Mouse (Mus musculus): ENCODE data around the gene Smad6. TPM values are rescaled to one million over a fixed set of nuclear protein-coding genes. Genes with fewer than 3 reads are reported as not detected.

Smad6 gene
- total and polyA plus RNA-seq, 2 experiments from 2014 or later: 1.7 to 11.9 TPM

GRCm38 (mm10) chr9:64011356-64011755, 10.5 kb downstream of the Smad6 start:
- no peak overlapping the region for H3K27ac ChIP-seq
- H3K36me3 ChIP-seq (ENCODE audit: insufficient read depth, low read length): no peaks in the 10 kb centered on the region
- no peak for ATAC-seq
- no peak overlapping the region for H3K4me2 ChIP-seq (ENCODE audit: low read depth, low read length)
- no peaks in the 10 kb centered on the region for H3K27me3 ChIP-seq (ENCODE audit: insufficient read depth, low read length)
- no peak overlapping the region for H3K4me3 ChIP-seq (ENCODE audit: low read length)
- H3K9me3 ChIP-seq (ENCODE audit: low read length): 0 out of 2 replicates have a peak, but pooled peaks cover 3% of the 10 kb centered on the region
- TF ChIP-seq CTCF (IDR thresholded peaks at IDR 0.05; ENCODE audit: low read depth): 0 out of 2 replicates have a peak, but pooled peaks have one; percentile 19
- no peak for DNase-seq (ENCODE audit: low spot score)
- H3K9ac ChIP-seq (replicated peaks; ENCODE audit: low read length): no peak overlapping the region
- H3K4me1 ChIP-seq (ENCODE audit: insufficient read depth, low read length): no peaks in the 10 kb centered on the region
- WGBS: 96% methylated on average over 1 of the region's 1 CpGs

- TF ChIP-seq CTCF (IDR thresholded peaks at IDR 0.05; ENCODE audit: low read depth): no peak
- no peak overlapping the region for H3K27ac ChIP-seq
- H3K4me2 ChIP-seq (ENCODE audit: low read depth, low read length): no peak overlapping the region
- no peaks in the 10 kb centered on the region for H3K9me3 ChIP-seq (ENCODE audit: low read length)
- no peaks in the 10 kb centered on the region for H3K27me3 ChIP-seq (ENCODE audit: insufficient read depth, low read length)
- H3K4me3 ChIP-seq (ENCODE audit: low read length): no peak overlapping the region
- H3K9ac ChIP-seq (replicated peaks; ENCODE audit: low read length): no peak overlapping the region
- H3K36me3 ChIP-seq (ENCODE audit: insufficient read depth, low read length): no peaks in the 10 kb centered on the region
- H3K4me1 ChIP-seq (ENCODE audit: insufficient read depth, low read length): no peaks in the 10 kb centered on the region
- 76% methylated on average over 7 of the region's 7 CpGs for WGBS
- DNase-seq (ENCODE audit: low spot score) (no peak), ATAC-seq (no peak)
Measured at GRCm38 (mm10) chr9:64002981-64003380, 18.9 kb downstream of the Smad6 start.

GRCm38 (mm10) chr9:64001081-64001480, 20.8 kb downstream of the Smad6 start:
- peak; percentile 15; the same call in 1 of the 2 replicates for ATAC-seq
- H3K27ac ChIP-seq: no peak overlapping the region
- H3K4me1 ChIP-seq (ENCODE audit: insufficient read depth, low read length): no peaks in the 10 kb centered on the region
- no peak overlapping the region for H3K9ac ChIP-seq (replicated peaks; ENCODE audit: low read length)
- no peak overlapping the region for H3K4me2 ChIP-seq (ENCODE audit: low read depth, low read length)
- no peak for TF ChIP-seq CTCF (IDR thresholded peaks at IDR 0.05; ENCODE audit: low read depth)
- 64% methylated on average over 7 of the region's 7 CpGs for WGBS
- H3K9me3 ChIP-seq (ENCODE audit: low read length): no peaks in the 10 kb centered on the region
- no peaks in the 10 kb centered on the region for H3K36me3 ChIP-seq (ENCODE audit: insufficient read depth, low read length)
- H3K27me3 ChIP-seq (ENCODE audit: insufficient read depth, low read length): no peaks in the 10 kb centered on the region
- H3K4me3 ChIP-seq (ENCODE audit: low read length): no peak overlapping the region
- no peak for DNase-seq (ENCODE audit: low spot score)

- Histone ChIP-seq H3K4me3 (ENCODE audit: low read length) (no peak overlapping the region), H3K9ac (replicated peaks; ENCODE audit: low read length) (no peak overlapping the region), H3K9me3 (ENCODE audit: low read length) (no peaks in the 10 kb centered on the region), H3K27me3 (ENCODE audit: insufficient read depth, low read length) (no peaks in the 10 kb centered on the region), H3K4me2 (ENCODE audit: low read depth, low read length) (no peak overlapping the region), H3K36me3 (ENCODE audit: insufficient read depth, low read length) (no peaks in the 10 kb centered on the region), H3K4me1 (ENCODE audit: insufficient read depth, low read length) (no peaks in the 10 kb centered on the region), H3K27ac (no peak overlapping the region)
- ATAC-seq (no peak), DNase-seq (ENCODE audit: low spot score) (no peak)
- 87% methylated on average over 5 of the region's 5 CpGs for WGBS
- no peak for TF ChIP-seq CTCF (IDR thresholded peaks at IDR 0.05; ENCODE audit: low read depth)
Measured at GRCm38 (mm10) chr9:64000085-64000484, 21.8 kb downstream of the Smad6 start.

GRCm38 (mm10) chr9:63999194-63999593, 22.7 kb downstream of the Smad6 start:
- Histone ChIP-seq H3K9me3 (ENCODE audit: low read length) (no peaks in the 10 kb centered on the region), H3K4me3 (ENCODE audit: low read length) (no peak overlapping the region), H3K4me2 (ENCODE audit: low read depth, low read length) (no peak overlapping the region), H3K9ac (replicated peaks; ENCODE audit: low read length) (no peak overlapping the region), H3K27me3 (ENCODE audit: insufficient read depth, low read length) (no peaks in the 10 kb centered on the region), H3K27ac (no peak overlapping the region), H3K36me3 (ENCODE audit: insufficient read depth, low read length) (no peaks in the 10 kb centered on the region), H3K4me1 (ENCODE audit: insufficient read depth, low read length) (no peaks in the 10 kb centered on the region)
- TF ChIP-seq CTCF (IDR thresholded peaks at IDR 0.05; ENCODE audit: low read depth): no peak
- ATAC-seq (no peak), DNase-seq (ENCODE audit: low spot score) (no peak)
- 84% methylated on average over 9 of the region's 9 CpGs for WGBS

- WGBS: 44% methylated on average over 14 of the region's 14 CpGs
- ATAC-seq (peak; percentile 62; the same call in 1 of the 2 replicates), DNase-seq (ENCODE audit: low spot score) (peak; percentile 55)
- H3K4me1 ChIP-seq (ENCODE audit: insufficient read depth, low read length): no peaks in the 10 kb centered on the region
- no peaks in the 10 kb centered on the region for H3K9me3 ChIP-seq (ENCODE audit: low read length)
- H3K27me3 ChIP-seq (ENCODE audit: insufficient read depth, low read length): no peaks in the 10 kb centered on the region
- no peaks in the 10 kb centered on the region for H3K36me3 ChIP-seq (ENCODE audit: insufficient read depth, low read length)
- no peak overlapping the region for H3K9ac ChIP-seq (replicated peaks; ENCODE audit: low read length)
- H3K27ac ChIP-seq: 0 out of 2 replicates have a peak overlapping the region, but pooled peaks have one; percentile 5
- no peak overlapping the region for H3K4me3 ChIP-seq (ENCODE audit: low read length)
- no peak overlapping the region for H3K4me2 ChIP-seq (ENCODE audit: low read depth, low read length)
- TF ChIP-seq CTCF (IDR thresholded peaks at IDR 0.05; ENCODE audit: low read depth): no peak
Measured at GRCm38 (mm10) chr9:63998026-63998425, 23.8 kb downstream of the Smad6 start.

GRCm38 (mm10) chr9:63997439-63997838, 24.4 kb downstream of the Smad6 start:
- Histone ChIP-seq H3K27me3 (ENCODE audit: insufficient read depth, low read length) (no peaks in the 10 kb centered on the region), H3K4me1 (ENCODE audit: insufficient read depth, low read length) (no peaks in the 10 kb centered on the region), H3K36me3 (ENCODE audit: insufficient read depth, low read length) (no peaks in the 10 kb centered on the region), H3K4me3 (ENCODE audit: low read length) (no peak overlapping the region), H3K4me2 (ENCODE audit: low read depth, low read length) (no peak overlapping the region), H3K27ac (0 out of 2 replicates have a peak overlapping the region, but pooled peaks have one; percentile 5), H3K9me3 (ENCODE audit: low read length) (no peaks in the 10 kb centered on the region), H3K9ac (replicated peaks; ENCODE audit: low read length) (no peak overlapping the region)
- 44% methylated on average over 4 of the region's 4 CpGs for WGBS
- ATAC-seq: peak; percentile 79
- peak; percentile 77 for DNase-seq (ENCODE audit: low spot score)
- peak; percentile 75 for TF ChIP-seq CTCF (IDR thresholded peaks at IDR 0.05; ENCODE audit: low read depth)
